Mouse (Mus musculus) small intestine, adult 2 months (tissue): ENCODE measurements at regions not wholly inside any gene's neighbourhood (a gene's known extent, or its start where the extent isn't known, plus 50 kb on each side); places are given as distances from the start of the nearest gene placed in this dataset.

ENCODE experiments used
- H3K27ac ChIP-seq: fragments of 200-500 bp; 2 replicates; pipeline ENCODE4 v1.5.1; 2012; ENCODE audit warnings: low read depth, low read length, control low read depth, inconsistent platforms; ENCODE audit not compliant: insufficient read depth
- H3K27me3 ChIP-seq: fragments of 200-500 bp; 2 replicates; pipeline ENCODE4 v1.6.1; 2012; ENCODE audit warnings: mild to moderate bottlenecking, moderate library complexity, low read length, inconsistent platforms; ENCODE audit not compliant: control insufficient read depth, insufficient read depth
- H3K36me3 ChIP-seq: fragments of 200-500 bp; 2 replicates; pipeline ENCODE4 v1.6.1; 2012; ENCODE audit warnings: mild to moderate bottlenecking, low read length, control low read depth, inconsistent platforms; ENCODE audit not compliant: control insufficient read depth, insufficient read depth
- H3K4me1 ChIP-seq: fragments of 200-500 bp; 2 replicates; pipeline ENCODE4 v1.6.1; 2012; ENCODE audit warnings: low read length, inconsistent platforms, mixed read lengths; ENCODE audit not compliant: control insufficient read depth, insufficient read depth, insufficient read length
- H3K4me3 ChIP-seq: fragments of 200-500 bp; 2 replicates; pipeline ENCODE4 v1.5.1; 2012; ENCODE audit warnings: low read depth, mild to moderate bottlenecking, control low read depth, inconsistent platforms, low read length, moderate library complexity
- CTCF ChIP-seq: fragments of 200-500 bp; IDR thresholded peaks from 2 replicates; pipeline ENCODE4 v1.5.1; 2012; ENCODE audit warnings: low read depth, mild to moderate bottlenecking, control low read depth, inconsistent platforms, low read length, moderate library complexity, mixed read lengths; ENCODE audit not compliant: insufficient replicate concordance, insufficient read length; ENCODE audit errors: extremely low read depth
- POLR2A ChIP-seq: fragments of 200-500 bp; IDR thresholded peaks from 2 replicates; pipeline ENCODE4 v1.6.1; 2012; ENCODE audit warnings: low read depth, mild to moderate bottlenecking, control low read depth, inconsistent platforms, low read length, moderate library complexity
- WGBS: fragments of 180-500 bp; shearing (Covaris S2); methylation state at CpG from one replicate; pipeline ENCODE4 v1.1.7; 2018; 5-methylcytosine and 5-hydroxymethylcytosine counted together

GRCm38 (mm10) chr1:39093291-39093690, 100.2 kb upstream of the Npas2 start:
- Histone ChIP-seq H3K27ac (no peak overlapping the region), H3K4me1 (peaks cover 8% of the 10 kb centered on the region), H3K27me3 (no peaks in the 10 kb centered on the region), H3K4me3 (no peak overlapping the region), H3K36me3 (no peaks in the 10 kb centered on the region)
- 47% methylated on average over 4 of the region's 4 CpGs for WGBS
- no peak for TF ChIP-seq POLR2A
- no peak for TF ChIP-seq CTCF

DNA sequence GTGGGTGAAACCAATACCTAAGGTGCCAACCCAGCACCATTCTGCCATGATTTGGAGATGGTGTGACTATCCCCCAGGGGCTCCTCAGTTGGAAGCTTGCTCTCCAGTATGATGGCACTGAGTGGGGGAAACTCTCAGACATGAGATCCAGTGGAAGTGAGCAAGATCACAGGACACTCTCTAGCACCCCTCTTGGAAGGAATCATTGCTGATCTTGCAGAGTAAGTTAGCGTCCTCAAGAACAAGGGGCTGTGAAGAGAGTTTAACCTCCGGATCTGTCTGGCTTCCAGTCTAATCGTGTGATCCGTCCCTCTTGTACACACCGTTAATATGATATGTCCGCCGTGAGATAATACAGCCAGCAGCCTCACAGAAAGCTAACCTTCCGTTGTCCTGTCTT, 99.5 kb upstream of the Npas2 start:
- H3K27me3 ChIP-seq, result no peaks in the 10 kb centered on the region
- no peak overlapping the region for H3K27ac ChIP-seq
- no peak overlapping the region for H3K4me3 ChIP-seq
- 84% methylated on average over 8 of the region's 8 CpGs for WGBS
- TF ChIP-seq POLR2A, result no peak
- TF ChIP-seq CTCF, result no peak
- no peaks in the 10 kb centered on the region for H3K36me3 ChIP-seq
- peaks cover 8% of the 10 kb centered on the region for H3K4me1 ChIP-seq

GRCm38 (mm10) chr1:39095901-39096300, 97.6 kb upstream of the Npas2 start:
- H3K36me3 ChIP-seq, result no peaks in the 10 kb centered on the region
- no peak overlapping the region for H3K4me3 ChIP-seq
- H3K4me1 ChIP-seq, result peaks cover 8% of the 10 kb centered on the region
- H3K27ac ChIP-seq, result no peak overlapping the region
- TF ChIP-seq POLR2A (no peak), CTCF (no peak)
- WGBS, result 92% methylated on average over 8 of the region's 8 CpGs
- H3K27me3 ChIP-seq, result no peaks in the 10 kb centered on the region

GRCm38 (mm10) chr1:39096726-39097125, 96.8 kb upstream of the Npas2 start:
- peaks cover 2% of the 10 kb centered on the region; the same call in 1 of the 2 replicates for H3K4me1 ChIP-seq
- H3K36me3 ChIP-seq, result no peaks in the 10 kb centered on the region
- WGBS, result 71% methylated on average over 3 of the region's 3 CpGs
- H3K27me3 ChIP-seq, result no peaks in the 10 kb centered on the region
- H3K27ac ChIP-seq, result no peak overlapping the region
- TF ChIP-seq CTCF (no peak), POLR2A (no peak)
- H3K4me3 ChIP-seq, result no peak overlapping the region

DNA sequence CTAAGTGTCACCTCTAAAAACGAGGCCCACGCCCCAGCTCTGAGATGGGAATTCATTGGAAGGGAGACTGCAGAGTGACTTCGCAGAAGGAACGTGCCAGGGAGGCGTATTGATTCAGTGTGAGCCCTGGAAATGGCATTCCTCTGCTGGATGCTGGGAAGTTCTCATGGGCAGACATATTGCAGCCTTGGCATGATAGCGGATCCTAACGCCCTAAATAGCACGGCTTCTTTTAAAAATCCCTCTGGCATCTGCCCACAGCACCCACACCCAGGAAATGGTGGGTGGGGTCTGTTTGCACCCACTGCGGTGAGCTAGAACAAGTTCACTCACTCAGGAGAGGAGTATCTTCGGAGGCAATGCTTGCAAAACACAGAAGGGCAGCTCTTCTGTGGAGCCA, 96.0 kb upstream of the Npas2 start:
- Histone ChIP-seq H3K4me1 (peaks cover under 1% of the 10 kb centered on the region; the same call in 1 of the 2 replicates), H3K27me3 (no peaks in the 10 kb centered on the region), H3K4me3 (no peak overlapping the region), H3K27ac (no peak overlapping the region), H3K36me3 (no peaks in the 10 kb centered on the region)
- no peak for TF ChIP-seq CTCF
- WGBS, result 81% methylated on average over 10 of the region's 10 CpGs

GRCm38 (mm10) chr1:39098154-39098553, 95.4 kb upstream of the Npas2 start:
- H3K27me3 ChIP-seq, result no peaks in the 10 kb centered on the region
- H3K4me3 ChIP-seq, result no peak overlapping the region
- H3K36me3 ChIP-seq, result no peaks in the 10 kb centered on the region
- peaks cover 3% of the 10 kb centered on the region; the same call in 1 of the 2 replicates for H3K4me1 ChIP-seq
- WGBS, result 94% methylated on average over 5 of the region's 5 CpGs
- no peak overlapping the region for H3K27ac ChIP-seq
- TF ChIP-seq CTCF, result no peak
- TF ChIP-seq POLR2A, result no peak

DNA sequence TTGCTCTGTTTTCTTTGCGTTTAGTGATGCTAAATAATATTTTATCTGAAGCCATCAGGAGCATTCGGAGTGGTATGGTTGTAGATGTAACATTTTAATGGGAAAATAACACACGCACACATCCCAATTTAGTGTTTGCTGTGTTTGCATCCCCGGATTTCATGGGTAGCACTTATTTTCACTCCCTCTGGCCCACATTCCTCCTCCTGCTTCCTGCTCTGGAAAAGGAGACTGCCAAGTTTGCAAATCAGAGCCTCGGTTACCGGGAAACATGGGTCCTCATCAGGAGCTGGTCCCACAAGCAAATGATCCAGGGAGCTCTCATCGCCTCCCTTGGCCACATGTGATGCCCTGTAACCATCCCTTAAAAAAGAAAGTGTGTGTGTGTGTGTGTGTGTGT, 94.3 kb upstream of the Npas2 start:
- Histone ChIP-seq H3K36me3 (no peaks in the 10 kb centered on the region), H3K27ac (no peak overlapping the region), H3K27me3 (no peaks in the 10 kb centered on the region), H3K4me3 (no peak overlapping the region), H3K4me1 (peaks cover 10% of the 10 kb centered on the region; the same call in 1 of the 2 replicates)
- WGBS, result 86% methylated on average over 7 of the region's 7 CpGs
- TF ChIP-seq POLR2A (no peak), CTCF (no peak)

- TF ChIP-seq POLR2A, result no peak
- no peak for TF ChIP-seq CTCF
- H3K27ac ChIP-seq, result no peak overlapping the region
- no peak overlapping the region for H3K4me3 ChIP-seq
- no peaks in the 10 kb centered on the region for H3K27me3 ChIP-seq
- H3K36me3 ChIP-seq, result no peaks in the 10 kb centered on the region
- peaks cover 18% of the 10 kb centered on the region; the same call in 1 of the 2 replicates for H3K4me1 ChIP-seq
Observed at GRCm38 (mm10) chr1:39100492-39100891, 93.0 kb upstream of the Npas2 start.
